Mouse (Mus musculus) liver, embryonic 15.5 days (tissue): Measurements from ENCODE around the gene Dgkk. TPM values are rescaled to one million over a fixed set of nuclear protein-coding genes. Genes with fewer than 3 reads are reported as not detected.
"Not testable (repeated sequence)": the region's sequence is repeated elsewhere in the genome, so short reads cannot be mapped to it uniquely, and the experiment has no call there.

ENCODE experiments used
- ATAC-seq: fragments of 200-750 bp; cut with Nextera tagmentation; 2 replicates; pipeline ENCODE4 v1.8.0; 2017; ENCODE audit warnings: moderate number of reproducible peaks, mild to moderate bottlenecking, moderate library complexity; ENCODE audit not compliant: insufficient read depth
- H3K27ac ChIP-seq: fragments of 300-500 bp; sonication (generic); replicated peaks from 2 replicates; pipeline ENCODE4 v1.5.1; 2015; ENCODE audit warnings: mild to moderate bottlenecking, inconsistent platforms
- H3K27me3 ChIP-seq: fragments of 300-500 bp; sonication (generic); 2 replicates; pipeline ENCODE4 v1.6.1; 2015; ENCODE audit warnings: mild to moderate bottlenecking, inconsistent platforms
- H3K36me3 ChIP-seq: fragments of 300-500 bp; sonication (generic); replicated peaks from 2 replicates; pipeline ENCODE4 v1.6.1; 2015; ENCODE audit warnings: moderate library complexity, mild to moderate bottlenecking, inconsistent platforms
- H3K4me1 ChIP-seq: fragments of 300-500 bp; sonication (generic); replicated peaks from 2 replicates; pipeline ENCODE4 v1.6.1; 2015; ENCODE audit warnings: inconsistent platforms
- H3K4me2 ChIP-seq: fragments of 300-500 bp; sonication (generic); 2 replicates; pipeline ENCODE4 v1.6.1; 2015; ENCODE audit warnings: moderate library complexity, mild to moderate bottlenecking, inconsistent platforms
- H3K4me3 ChIP-seq: fragments of 300-500 bp; sonication (generic); replicated peaks from 2 replicates; pipeline ENCODE4 v1.5.1; 2015; ENCODE audit warnings: mild to moderate bottlenecking, inconsistent platforms
- H3K9ac ChIP-seq: fragments of 300-500 bp; sonication (generic); 2 replicates; pipeline ENCODE4 v1.6.1; 2015; ENCODE audit warnings: moderate library complexity, mild to moderate bottlenecking, inconsistent platforms
- H3K9me3 ChIP-seq: fragments of 300-500 bp; sonication (generic); replicated peaks from 2 replicates; pipeline ENCODE4 v1.6.1; 2016; ENCODE audit warnings: inconsistent platforms
- WGBS: fragments of 180-500 bp; shearing (Covaris S2); methylation state at CpG from one replicate; pipeline ENCODE4 v1.1.7; 2015; ENCODE audit warnings: mixed read lengths; ENCODE audit not compliant: insufficient replicate concordance; 5-methylcytosine and 5-hydroxymethylcytosine counted together
- polyA plus RNA-seq: library from polyadenylated mRNA; unstranded; fragments of >200 nt; fragmentation: Nextera tagmentation; extraction: Ambion mirVana; gene quantifications from 2 replicates; pipeline ENCODE4 v1.2.1, GENCODE M21; 2015

The Dgkk gene
- polyA plus RNA-seq, 1 experiment from 2014 or later = 0.09 TPM

DNA sequence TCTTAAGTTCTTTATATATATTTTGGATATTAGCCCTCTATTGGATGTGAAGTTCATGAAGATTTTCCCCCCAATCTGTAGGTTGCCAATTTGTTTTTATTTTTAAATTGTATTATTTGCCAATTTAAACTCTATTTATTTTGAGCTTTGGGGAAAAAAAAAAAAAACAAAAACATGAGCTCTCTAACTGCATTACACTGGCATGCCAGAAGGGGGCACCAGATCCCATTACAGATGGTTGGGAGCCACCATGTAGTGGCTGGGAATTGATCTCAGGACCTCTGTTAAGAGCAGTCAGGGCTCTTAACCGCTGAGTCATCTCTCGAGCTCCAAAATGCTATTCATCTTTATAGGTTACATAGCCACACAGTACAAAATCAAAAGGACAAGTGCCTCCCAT, 131.9 kb downstream of the Dgkk start:
- WGBS = 53% methylated on average over 2 of the region's 2 CpGs

GRCm38 (mm10) chrX:6922165-6922564, 143.1 kb downstream of the Dgkk start:
- Histone ChIP-seq H3K27me3 (no peaks in the 10 kb centered on the region), H3K9me3 (no peaks in the 10 kb centered on the region), H3K36me3 (no peaks in the 10 kb centered on the region), H3K9ac (no peak overlapping the region), H3K4me2 (no peak overlapping the region), H3K4me1 (no peaks in the 10 kb centered on the region), H3K4me3 (no peak overlapping the region), H3K27ac (no peak overlapping the region)
- WGBS = 21% methylated on average over 5 of the region's 5 CpGs
- no peak for ATAC-seq

More for the DNA sequence above, 131.9 kb downstream of the Dgkk start:
- ATAC-seq = no peak
- Histone ChIP-seq H3K9me3 (no peaks in the 10 kb centered on the region), H3K4me1 (no peaks in the 10 kb centered on the region), H3K36me3 (no peaks in the 10 kb centered on the region), H3K27me3 (no peaks in the 10 kb centered on the region), H3K4me3 (no peak overlapping the region), H3K9ac (no peak overlapping the region), H3K4me2 (no peak overlapping the region), H3K27ac (no peak overlapping the region)

GRCm38 (mm10) chrX:6926224-6926623, 147.1 kb downstream of the Dgkk start:
- Histone ChIP-seq H3K4me2 (no peak overlapping the region), H3K27ac (no peak overlapping the region), H3K9ac (no peak overlapping the region), H3K9me3 (no peaks in the 10 kb centered on the region), H3K4me3 (no peak overlapping the region), H3K27me3 (no peaks in the 10 kb centered on the region), H3K4me1 (no peaks in the 10 kb centered on the region), H3K36me3 (no peaks in the 10 kb centered on the region)
- no peak for ATAC-seq
- WGBS = 54% methylated on average over 4 of the region's 4 CpGs

- Histone ChIP-seq H3K27ac (no peak overlapping the region), H3K36me3 (no peaks in the 10 kb centered on the region), H3K9ac (no peak overlapping the region), H3K27me3 (no peaks in the 10 kb centered on the region), H3K4me2 (no peak overlapping the region), H3K4me3 (no peak overlapping the region), H3K9me3 (no peaks in the 10 kb centered on the region), H3K4me1 (no peaks in the 10 kb centered on the region)
- 32% methylated on average over 3 of the region's 3 CpGs for WGBS
- ATAC-seq = no peak
Measured at GRCm38 (mm10) chrX:6968598-6968997, 189.5 kb downstream of the Dgkk start.

DNA sequence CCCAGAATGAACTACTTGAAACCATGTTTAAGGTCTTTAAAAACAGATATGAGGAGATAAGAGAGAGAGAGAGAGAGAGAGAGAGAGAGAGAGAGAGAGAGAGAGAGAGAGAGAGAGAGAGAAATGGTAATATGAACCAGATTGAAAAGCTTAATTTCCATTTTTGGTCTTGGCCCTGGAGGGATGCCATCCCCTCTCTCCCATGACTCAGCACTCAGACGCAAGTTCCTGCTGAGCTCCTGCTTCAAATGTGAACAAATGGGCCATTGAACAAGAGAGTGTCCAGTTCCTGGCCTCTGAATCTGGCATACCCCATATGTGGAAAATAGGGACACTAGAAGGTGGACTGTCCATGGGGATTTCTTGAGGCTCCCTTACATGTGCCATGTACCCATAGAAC, 192.8 kb downstream of the Dgkk start:
- H3K4me1 ChIP-seq = no peaks in the 10 kb centered on the region
- H3K4me3 ChIP-seq = no peak overlapping the region
- 39% methylated on average over 1 of the region's 1 CpGs for WGBS
- ATAC-seq = no peak
- H3K9me3 ChIP-seq = no peaks in the 10 kb centered on the region
- H3K36me3 ChIP-seq = no peaks in the 10 kb centered on the region
- H3K9ac ChIP-seq = no peak overlapping the region
- no peak overlapping the region for H3K4me2 ChIP-seq
- no peak overlapping the region for H3K27ac ChIP-seq
- H3K27me3 ChIP-seq = no peaks in the 10 kb centered on the region

- not testable (repeated sequence) for H3K4me3 ChIP-seq, H3K36me3 ChIP-seq, H3K27me3 ChIP-seq, H3K9ac ChIP-seq, H3K4me2 ChIP-seq, H3K27ac ChIP-seq, H3K9me3 ChIP-seq, ATAC-seq, H3K4me1 ChIP-seq
- WGBS = 43% methylated on average over 4 of the region's 4 CpGs
Measured at GRCm38 (mm10) chrX:6983916-6984315, 204.8 kb downstream of the Dgkk start.
